Mouse (Mus musculus) macrophage (primary cell): ENCODE measurements around the gene Aktip. TPM values are rescaled to one million over a fixed set of nuclear protein-coding genes. Genes with fewer than 3 reads are reported as not detected.

Experiments used
- H3K27ac ChIP-seq: fragments of 350-480 bp; formaldehyde crosslinking; 2 replicates; pipeline ENCODE4 v1.9.0; 2021
- H3K36me3 ChIP-seq: fragments of 350-480 bp; formaldehyde crosslinking; 2 replicates; pipeline ENCODE4 v1.9.0; 2021; ENCODE audit errors: inconsistent target
- H3K4me3 ChIP-seq: fragments of 350-480 bp; formaldehyde crosslinking; 2 replicates; pipeline ENCODE4 v1.9.0; 2021; ENCODE audit errors: inconsistent target
- H3K79me2 ChIP-seq: fragments of 350-480 bp; formaldehyde crosslinking; 2 replicates; pipeline ENCODE4 v1.9.0; 2021; ENCODE audit errors: inconsistent target
- WGBS: methylation state at CpG from one replicate; pipeline ENCODE4 v1.1.7; 2026; ENCODE audit warnings: inconsistent platforms; ENCODE audit not compliant: missing documents; 5-methylcytosine and 5-hydroxymethylcytosine counted together
- polyA plus RNA-seq: library from polyadenylated mRNA; stranded (reverse); fragments of 250-400 nt; gene quantifications from 3 replicates; pipeline ENCODE4 v1.2.4, GENCODE M21; 2018; ENCODE audit warnings: inconsistent platforms

Gene Aktip
- polyA plus RNA-seq, 1 experiment from 2014 or later = 32.8 TPM

GRCm38 (mm10) chr8:91209658-91210057 is 9.9 kb upstream of the Aktip start:
- Histone ChIP-seq H3K36me3 (no peaks in the 10 kb centered on the region), H3K27ac (no peak overlapping the region), H3K4me3 (no peak overlapping the region), H3K79me2 (no peaks in the 10 kb centered on the region)
- 94% methylated on average over 3 of the region's 3 CpGs for WGBS

GRCm38 (mm10) chr8:91207676-91208075 is 7.9 kb upstream of the Aktip start:
- H3K4me3 ChIP-seq = no peak overlapping the region
- no peaks in the 10 kb centered on the region for H3K36me3 ChIP-seq
- no peak overlapping the region for H3K27ac ChIP-seq
- H3K79me2 ChIP-seq = no peaks in the 10 kb centered on the region
- WGBS = 89% methylated on average over 2 of the region's 2 CpGs

GRCm38 (mm10) chr8:91205897-91206296 is 6.1 kb upstream of the Aktip start:
- Histone ChIP-seq H3K36me3 (no peaks in the 10 kb centered on the region), H3K27ac (no peak overlapping the region), H3K4me3 (no peak overlapping the region), H3K79me2 (no peaks in the 10 kb centered on the region)
- WGBS = 80% methylated on average over 6 of the region's 6 CpGs

- Histone ChIP-seq H3K36me3 (no peaks in the 10 kb centered on the region), H3K79me2 (no peaks in the 10 kb centered on the region), H3K27ac (no peak overlapping the region), H3K4me3 (no peak overlapping the region)
- 81% methylated on average over 2 of the region's 2 CpGs for WGBS
Measured at GRCm38 (mm10) chr8:91201184-91201583, 1.4 kb upstream of the Aktip start.

- Histone ChIP-seq H3K4me3 (no peak overlapping the region), H3K27ac (no peak overlapping the region), H3K36me3 (no peaks in the 10 kb centered on the region), H3K79me2 (no peaks in the 10 kb centered on the region)
- 93% methylated on average over 3 of the region's 3 CpGs for WGBS
Measured at GRCm38 (mm10) chr8:91198036-91198435, 1.7 kb downstream of the Aktip start.

- no peak overlapping the region for H3K4me3 ChIP-seq
- no peaks in the 10 kb centered on the region for H3K79me2 ChIP-seq
- 47% methylated on average over 5 of the region's 5 CpGs for WGBS
- no peak overlapping the region for H3K27ac ChIP-seq
- no peaks in the 10 kb centered on the region for H3K36me3 ChIP-seq
Measured at GRCm38 (mm10) chr8:91197233-91197632, 2.5 kb downstream of the Aktip start.

GRCm38 (mm10) chr8:91196661-91197060 is 3.1 kb downstream of the Aktip start:
- no peak overlapping the region for H3K27ac ChIP-seq
- no peaks in the 10 kb centered on the region for H3K79me2 ChIP-seq
- WGBS = 96% methylated on average over 12 of the region's 12 CpGs
- H3K36me3 ChIP-seq = no peaks in the 10 kb centered on the region
- no peak overlapping the region for H3K4me3 ChIP-seq

- WGBS = 92% methylated on average over 2 of the region's 2 CpGs
- H3K79me2 ChIP-seq = no peaks in the 10 kb centered on the region
- no peaks in the 10 kb centered on the region for H3K36me3 ChIP-seq
- H3K4me3 ChIP-seq = no peak overlapping the region
- no peak overlapping the region for H3K27ac ChIP-seq
Measured at GRCm38 (mm10) chr8:91194081-91194480, 5.7 kb downstream of the Aktip start.

- H3K79me2 ChIP-seq = no peaks in the 10 kb centered on the region
- H3K27ac ChIP-seq = no peak overlapping the region
- H3K4me3 ChIP-seq = no peak overlapping the region
- H3K36me3 ChIP-seq = no peaks in the 10 kb centered on the region
- WGBS = 95% methylated on average over 5 of the region's 5 CpGs
Measured at GRCm38 (mm10) chr8:91192941-91193340, 6.8 kb downstream of the Aktip start.

- 7% methylated on average over 17 of the region's 17 CpGs for WGBS
- H3K79me2 ChIP-seq = no peaks in the 10 kb centered on the region
- no peak overlapping the region for H3K27ac ChIP-seq
- no peak overlapping the region for H3K4me3 ChIP-seq
- no peaks in the 10 kb centered on the region for H3K36me3 ChIP-seq
Measured at GRCm38 (mm10) chr8:91190816-91191340, 8.9 kb downstream of the Aktip start.

GRCm38 (mm10) chr8:91188152-91188551 is 11.6 kb downstream of the Aktip start:
- WGBS = 74% methylated on average over 10 of the region's 11 CpGs

GRCm38 (mm10) chr8:91186372-91186771 is 13.4 kb downstream of the Aktip start:
- Histone ChIP-seq H3K27ac (no peak overlapping the region), H3K4me3 (no peak overlapping the region), H3K79me2 (no peaks in the 10 kb centered on the region), H3K36me3 (no peaks in the 10 kb centered on the region)
- 68% methylated on average over 12 of the region's 12 CpGs for WGBS

More at GRCm38 (mm10) chr8:91188152-91188551, 11.6 kb downstream of the Aktip start:
- Histone ChIP-seq H3K36me3 (no peaks in the 10 kb centered on the region), H3K4me3 (no peak overlapping the region), H3K27ac (no peak overlapping the region), H3K79me2 (no peaks in the 10 kb centered on the region)

- Histone ChIP-seq H3K79me2 (no peaks in the 10 kb centered on the region), H3K27ac (no peak overlapping the region), H3K4me3 (no peak overlapping the region), H3K36me3 (no peaks in the 10 kb centered on the region)
- WGBS = no CpG with 5 or more reads among the region's 1 CpGs
Measured at GRCm38 (mm10) chr8:91177708-91178107, 22.1 kb downstream of the Aktip start.

GRCm38 (mm10) chr8:91176176-91176575 is 23.6 kb downstream of the Aktip start:
- H3K4me3 ChIP-seq = no peak overlapping the region
- H3K27ac ChIP-seq = no peak overlapping the region
- no peaks in the 10 kb centered on the region for H3K79me2 ChIP-seq
- 63% methylated on average over 14 of the region's 14 CpGs for WGBS
- no peaks in the 10 kb centered on the region for H3K36me3 ChIP-seq

- Histone ChIP-seq H3K36me3 (no peaks in the 10 kb centered on the region), H3K79me2 (no peaks in the 10 kb centered on the region), H3K27ac (no peak overlapping the region), H3K4me3 (no peak overlapping the region)
- WGBS = 88% methylated on average over 13 of the region's 13 CpGs
Measured at GRCm38 (mm10) chr8:91171605-91172004, 28.2 kb downstream of the Aktip start.

- Histone ChIP-seq H3K4me3 (no peak overlapping the region), H3K36me3 (no peaks in the 10 kb centered on the region), H3K79me2 (no peaks in the 10 kb centered on the region), H3K27ac (no peak overlapping the region)
- 96% methylated on average over 11 of the region's 14 CpGs for WGBS
Measured at GRCm38 (mm10) chr8:91170914-91171313, 28.9 kb downstream of the Aktip start.
